Mouse (Mus musculus): ENCODE data around the gene Itga8.

DNA sequence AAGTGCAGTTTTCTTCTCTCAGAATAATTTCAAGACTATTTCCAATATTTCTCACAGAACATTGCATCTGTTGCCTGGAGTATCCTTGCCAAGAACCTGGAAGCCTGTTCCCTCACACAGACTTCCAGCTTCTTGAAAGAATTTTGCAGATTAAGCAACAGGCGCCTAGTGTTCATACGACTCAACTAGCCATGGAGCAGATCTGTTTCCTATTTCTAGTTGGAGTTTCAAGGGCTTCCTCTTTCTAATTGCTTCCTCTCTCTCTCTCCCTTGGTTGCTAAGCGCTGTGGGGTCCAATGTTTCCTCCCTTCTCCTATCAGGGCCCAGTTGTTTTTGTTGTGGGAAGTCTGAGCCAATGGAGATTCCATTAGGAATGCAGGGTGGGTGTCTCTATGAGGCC lies 7.7 kb downstream of the Itga8 start:
- TF ChIP-seq POLR2A (IDR thresholded peaks at IDR 0.05; ENCODE audit: control insufficient read depth, low read depth, low read length) (no peak), CTCF (IDR thresholded peaks at IDR 0.05; ENCODE audit: control insufficient read depth, insufficient read depth, insufficient replicate concordance, low read depth, low read length) (no peak)
